Mouse (Mus musculus) ES-Bruce4 (cell line): ENCODE data around the gene Ghrhr. TPM values are rescaled to one million over a fixed set of nuclear protein-coding genes. Genes with fewer than 3 reads are reported as not detected.

Experiments used
- H3K27ac ChIP-seq: 2 replicates; pipeline ENCODE4 v1.5.1; 2012; ENCODE audit warnings: low read length, inconsistent platforms; ENCODE audit not compliant: insufficient read depth
- H3K27me3 ChIP-seq: 2 replicates; pipeline ENCODE4 v1.6.1; 2012; ENCODE audit warnings: mild to moderate bottlenecking, low read length, inconsistent platforms; ENCODE audit not compliant: control insufficient read depth, poor library complexity, insufficient read depth, severe bottlenecking
- H3K36me3 ChIP-seq: 2 replicates; pipeline ENCODE4 v1.6.1; 2012; ENCODE audit warnings: inconsistent platforms, mild to moderate bottlenecking, low read length, moderate library complexity; ENCODE audit not compliant: control insufficient read depth, poor library complexity, insufficient read depth, severe bottlenecking
- H3K4me1 ChIP-seq: one replicate; pipeline ENCODE4 v1.8.1; 2011; ENCODE audit warnings: low read length; ENCODE audit not compliant: control insufficient read depth, insufficient read depth
- H3K4me3 ChIP-seq: 2 replicates; pipeline ENCODE4 v1.5.1; 2011; ENCODE audit warnings: low read depth, mild to moderate bottlenecking, low read length
- H3K9ac ChIP-seq: 2 replicates; pipeline ENCODE4 v1.6.1; 2012; ENCODE audit warnings: low read depth, mild to moderate bottlenecking, inconsistent platforms; ENCODE audit not compliant: poor library complexity, severe bottlenecking
- H3K9me3 ChIP-seq: replicated peaks from 2 replicates; pipeline ENCODE4 v1.6.1; 2012; ENCODE audit warnings: mild to moderate bottlenecking, low read length, inconsistent platforms; ENCODE audit not compliant: control insufficient read depth, poor library complexity, insufficient read depth, severe bottlenecking
- CTCF ChIP-seq: IDR thresholded peaks from one replicate; pipeline ENCODE4 v1.8.1; 2011; ENCODE audit warnings: low read depth, low read length
- EP300 ChIP-seq: IDR thresholded peaks from 2 replicates; pipeline ENCODE4 v1.6.1; 2011; ENCODE audit warnings: low read depth, low read length; ENCODE audit not compliant: insufficient read depth
- POLR2A ChIP-seq: IDR thresholded peaks from one replicate; pipeline ENCODE4 v1.8.1; 2011; ENCODE audit warnings: low read length; ENCODE audit not compliant: insufficient read depth
- polyA plus RNA-seq: library from polyadenylated mRNA; stranded (reverse); fragments of >200 nt; gene quantifications from 2 replicates; pipeline ENCODE4 v1.2.4, GENCODE M21; 2011; ENCODE audit warnings: low read depth; ENCODE audit not compliant: missing spikeins, insufficient read depth, insufficient read length

Ghrhr gene
- polyA plus RNA-seq, 1 experiment: not detected

GRCm38 (mm10) chr6:55384356-55384951 lies 8.4 kb downstream of the Ghrhr start:
- Histone ChIP-seq H3K9ac (no peak overlapping the region), H3K4me1 (no peaks in the 10 kb centered on the region), H3K36me3 (no peaks in the 10 kb centered on the region), H3K27ac (no peak overlapping the region), H3K9me3 (no peaks in the 10 kb centered on the region), H3K27me3 (no peaks in the 10 kb centered on the region), H3K4me3 (no peak overlapping the region)
- no peak for TF ChIP-seq CTCF
- TF ChIP-seq EP300: no peak
- TF ChIP-seq POLR2A: no peak

- Histone ChIP-seq H3K4me1 (no peaks in the 10 kb centered on the region), H3K9ac (no peak overlapping the region), H3K36me3 (no peaks in the 10 kb centered on the region), H3K27ac (no peak overlapping the region), H3K27me3 (no peaks in the 10 kb centered on the region), H3K9me3 (no peaks in the 10 kb centered on the region), H3K4me3 (no peak overlapping the region)
- TF ChIP-seq CTCF (no peak), EP300 (no peak), POLR2A (no peak)
These were observed 12.6 kb downstream of the Ghrhr start for GRCm38 (mm10) chr6:55388546-55389169.

- Histone ChIP-seq H3K27me3 (no peaks in the 10 kb centered on the region), H3K36me3 (no peaks in the 10 kb centered on the region), H3K9ac (no peak overlapping the region), H3K9me3 (no peaks in the 10 kb centered on the region), H3K4me1 (no peaks in the 10 kb centered on the region), H3K4me3 (no peak overlapping the region), H3K27ac (no peak overlapping the region)
- no peak for TF ChIP-seq POLR2A
- TF ChIP-seq CTCF: no peak
- no peak for TF ChIP-seq EP300
These were observed 13.2 kb downstream of the Ghrhr start for GRCm38 (mm10) chr6:55389321-55389720.

- Histone ChIP-seq H3K27me3 (no peaks in the 10 kb centered on the region), H3K4me1 (no peaks in the 10 kb centered on the region), H3K36me3 (no peaks in the 10 kb centered on the region), H3K27ac (no peak overlapping the region), H3K4me3 (no peak overlapping the region), H3K9me3 (no peaks in the 10 kb centered on the region), H3K9ac (no peak overlapping the region)
- no peak for TF ChIP-seq EP300
- no peak for TF ChIP-seq POLR2A
- TF ChIP-seq CTCF: no peak
These were observed 15.7 kb downstream of the Ghrhr start for GRCm38 (mm10) chr6:55391814-55392213.

GRCm38 (mm10) chr6:55392453-55392852 lies 16.4 kb downstream of the Ghrhr start:
- Histone ChIP-seq H3K27ac (no peak overlapping the region), H3K9me3 (no peaks in the 10 kb centered on the region), H3K36me3 (no peaks in the 10 kb centered on the region), H3K4me3 (no peak overlapping the region), H3K27me3 (no peaks in the 10 kb centered on the region), H3K9ac (no peak overlapping the region), H3K4me1 (no peaks in the 10 kb centered on the region)
- TF ChIP-seq CTCF (peak; percentile 47), POLR2A (no peak), EP300 (no peak)

GRCm38 (mm10) chr6:55394854-55395253 lies 18.8 kb downstream of the Ghrhr start:
- no peak for TF ChIP-seq CTCF
- TF ChIP-seq POLR2A: no peak
- no peak for TF ChIP-seq EP300
- Histone ChIP-seq H3K27me3 (no peaks in the 10 kb centered on the region), H3K9ac (no peak overlapping the region), H3K4me3 (no peak overlapping the region), H3K27ac (no peak overlapping the region), H3K4me1 (no peaks in the 10 kb centered on the region), H3K36me3 (no peaks in the 10 kb centered on the region), H3K9me3 (no peaks in the 10 kb centered on the region)
